Mouse (Mus musculus) intestine, embryonic 16.5 days (tissue): Measurements from ENCODE around the gene 2010111I01Rik. TPM values are rescaled to one million over a fixed set of nuclear protein-coding genes. Genes with fewer than 3 reads are reported as not detected.

Experiments used
- ATAC-seq: fragments of 200-750 bp; cut with Nextera tagmentation; 2 replicates; pipeline ENCODE4 v1.8.0; 2017; ENCODE audit warnings: moderate TSS enrichment, moderate library complexity
- H3K27ac ChIP-seq: fragments of 300-500 bp; sonication (generic); 2 replicates; pipeline ENCODE4 v1.5.1; 2014; ENCODE audit warnings: mild to moderate bottlenecking, low read length
- H3K27me3 ChIP-seq: fragments of 300-500 bp; sonication (generic); replicated peaks from 2 replicates; pipeline ENCODE4 v1.6.1; 2014; ENCODE audit warnings: low read length, control low read depth, mixed read lengths; ENCODE audit not compliant: control insufficient read depth, insufficient read depth
- H3K36me3 ChIP-seq: fragments of 300-500 bp; sonication (generic); 2 replicates; pipeline ENCODE4 v1.6.1; 2014; ENCODE audit warnings: low read length, control low read depth; ENCODE audit not compliant: control insufficient read depth, insufficient read depth
- H3K4me1 ChIP-seq: fragments of 300-500 bp; sonication (generic); 2 replicates; pipeline ENCODE4 v1.6.1; 2014; ENCODE audit warnings: low read length, control low read depth, mixed read lengths; ENCODE audit not compliant: control insufficient read depth, insufficient read depth
- H3K4me2 ChIP-seq: fragments of 300-500 bp; sonication (generic); 2 replicates; pipeline ENCODE4 v1.6.1; 2014; ENCODE audit warnings: low read depth, low read length, control low read depth
- H3K4me3 ChIP-seq: fragments of 300-500 bp; sonication (generic); 2 replicates; pipeline ENCODE4 v1.5.1; 2014; ENCODE audit warnings: mild to moderate bottlenecking, low read length
- H3K9ac ChIP-seq: fragments of 300-500 bp; sonication (generic); 2 replicates; pipeline ENCODE4 v1.6.1; 2014; ENCODE audit warnings: low read depth, low read length
- H3K9me3 ChIP-seq: fragments of 300-500 bp; sonication (generic); 2 replicates; pipeline ENCODE4 v1.6.1; 2016; ENCODE audit warnings: low read length, control low read depth; ENCODE audit not compliant: control insufficient read depth
- WGBS: fragments of 180-500 bp; shearing (Covaris S2); extraction: QIAGEN DNeasy Blood & Tissue Kit; methylation state at CpG from one replicate; pipeline ENCODE4 v1.1.7; 2014; 5-methylcytosine and 5-hydroxymethylcytosine counted together
- polyA plus RNA-seq: library from polyadenylated mRNA; unstranded; fragments of >200 nt; fragmentation: Nextera tagmentation; extraction: Ambion mirVana; gene quantifications from 2 replicates; pipeline ENCODE4 v1.2.1, GENCODE M21; 2015

Gene 2010111I01Rik
- polyA plus RNA-seq, 1 experiment from 2014 or later, result 98.7 TPM

GRCm38 (mm10) chr13:63315777-63316176 lies 351.1 kb downstream of the 2010111I01Rik start:
- Histone ChIP-seq H3K4me3 (no peak overlapping the region), H3K4me2 (no peak overlapping the region), H3K36me3 (0 out of 2 replicates have a peak, but pooled peaks cover 3% of the 10 kb centered on the region), H3K9ac (no peak overlapping the region), H3K9me3 (no peaks in the 10 kb centered on the region), H3K27ac (no peak overlapping the region), H3K4me1 (0 out of 2 replicates have a peak, but pooled peaks cover 3% of the 10 kb centered on the region), H3K27me3 (no peaks in the 10 kb centered on the region)
- no peak for ATAC-seq
- WGBS, result 85% methylated on average over 6 of the region's 6 CpGs

GRCm38 (mm10) chr13:63316407-63316806 lies 351.7 kb downstream of the 2010111I01Rik start:
- H3K4me3 ChIP-seq, result no peak overlapping the region
- H3K27ac ChIP-seq, result no peak overlapping the region
- ATAC-seq, result no peak
- H3K4me2 ChIP-seq, result no peak overlapping the region
- 0 out of 2 replicates have a peak, but pooled peaks cover 3% of the 10 kb centered on the region for H3K4me1 ChIP-seq
- WGBS, result 86% methylated on average over 5 of the region's 5 CpGs
- H3K9me3 ChIP-seq, result no peaks in the 10 kb centered on the region
- 0 out of 2 replicates have a peak, but pooled peaks cover 3% of the 10 kb centered on the region for H3K36me3 ChIP-seq
- H3K27me3 ChIP-seq, result no peaks in the 10 kb centered on the region
- no peak overlapping the region for H3K9ac ChIP-seq

GRCm38 (mm10) chr13:63317681-63318104 lies 353.0 kb downstream of the 2010111I01Rik start:
- ATAC-seq, result no peak
- Histone ChIP-seq H3K36me3 (0 out of 2 replicates have a peak, but pooled peaks cover 3% of the 10 kb centered on the region), H3K9ac (no peak overlapping the region), H3K27ac (no peak overlapping the region), H3K27me3 (no peaks in the 10 kb centered on the region), H3K4me3 (no peak overlapping the region), H3K4me1 (0 out of 2 replicates have a peak, but pooled peaks cover 3% of the 10 kb centered on the region), H3K9me3 (no peaks in the 10 kb centered on the region), H3K4me2 (no peak overlapping the region)
- 52% methylated on average over 7 of the region's 7 CpGs for WGBS

- ATAC-seq, result no peak
- H3K4me1 ChIP-seq, result peaks cover 5% of the 10 kb centered on the region; the same call in 1 of the 2 replicates
Observed at GRCm38 (mm10) chr13:63319814-63320213, 355.1 kb downstream of the 2010111I01Rik start.

DNA sequence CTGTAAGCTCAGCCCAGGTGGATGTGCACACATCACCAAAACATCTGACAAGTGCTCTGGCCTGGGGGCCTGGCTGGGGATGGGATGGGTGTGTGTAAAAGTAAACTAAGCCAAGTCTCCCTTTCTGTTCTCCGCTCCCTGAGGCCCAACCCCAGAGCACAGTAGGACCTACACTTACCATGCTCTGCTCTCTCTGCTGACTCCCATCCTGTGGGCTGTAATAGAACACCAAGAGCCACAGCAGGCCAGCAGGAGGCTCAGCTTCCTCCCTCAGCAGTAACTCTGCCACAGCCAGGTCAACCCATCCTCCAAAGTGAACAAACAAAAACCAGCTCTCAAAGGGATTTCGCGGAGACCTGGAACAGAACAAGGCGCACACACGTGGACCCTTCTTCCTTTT lies 357.0 kb downstream of the 2010111I01Rik start:
- H3K4me2 ChIP-seq, result no peak overlapping the region
- 0 out of 2 replicates have a peak, but pooled peaks cover 3% of the 10 kb centered on the region for H3K36me3 ChIP-seq
- 68% methylated on average over 5 of the region's 5 CpGs for WGBS
- H3K27me3 ChIP-seq, result no peaks in the 10 kb centered on the region
- H3K4me3 ChIP-seq, result no peak overlapping the region
- no peak overlapping the region for H3K27ac ChIP-seq
- H3K9ac ChIP-seq, result no peak overlapping the region
- H3K4me1 ChIP-seq, result peaks cover 5% of the 10 kb centered on the region; the same call in 1 of the 2 replicates
- no peak for ATAC-seq
- no peaks in the 10 kb centered on the region for H3K9me3 ChIP-seq

More at GRCm38 (mm10) chr13:63319814-63320213, 355.1 kb downstream of the 2010111I01Rik start:
- 0 out of 2 replicates have a peak, but pooled peaks cover 3% of the 10 kb centered on the region for H3K36me3 ChIP-seq
- no peak overlapping the region for H3K4me3 ChIP-seq
- H3K9me3 ChIP-seq, result no peaks in the 10 kb centered on the region
- no peaks in the 10 kb centered on the region for H3K27me3 ChIP-seq
- H3K4me2 ChIP-seq, result no peak overlapping the region
- no peak overlapping the region for H3K27ac ChIP-seq
- H3K9ac ChIP-seq, result no peak overlapping the region
- 94% methylated on average over 7 of the region's 7 CpGs for WGBS

DNA sequence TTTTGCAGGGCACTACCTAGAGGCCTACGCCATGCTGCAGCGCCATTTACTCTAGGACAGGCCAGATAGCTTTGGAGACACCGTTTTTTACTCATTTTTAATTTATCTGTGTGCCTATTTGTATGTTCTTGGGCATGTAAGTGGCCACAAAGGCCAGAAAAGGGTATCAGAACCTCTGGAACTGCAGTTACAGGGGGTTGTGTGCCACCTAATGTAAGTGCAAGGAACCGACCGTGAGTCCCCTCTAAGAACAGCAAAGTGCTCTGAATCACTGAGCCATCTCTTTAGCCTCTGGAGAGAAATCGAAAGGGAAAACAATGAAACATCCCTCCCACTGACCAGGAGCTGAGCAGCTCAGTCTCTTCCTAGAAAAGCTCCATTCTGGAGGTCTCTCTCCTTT lies 358.1 kb downstream of the 2010111I01Rik start:
- no peak overlapping the region for H3K4me3 ChIP-seq
- 92% methylated on average over 6 of the region's 6 CpGs for WGBS
- no peaks in the 10 kb centered on the region for H3K27me3 ChIP-seq
- H3K9me3 ChIP-seq, result no peaks in the 10 kb centered on the region
- H3K36me3 ChIP-seq, result no peaks in the 10 kb centered on the region
- peaks cover 5% of the 10 kb centered on the region; the same call in 1 of the 2 replicates for H3K4me1 ChIP-seq
- no peak overlapping the region for H3K9ac ChIP-seq
- no peak for ATAC-seq
- no peak overlapping the region for H3K27ac ChIP-seq
- no peak overlapping the region for H3K4me2 ChIP-seq

GRCm38 (mm10) chr13:63323286-63324075 lies 358.8 kb downstream of the 2010111I01Rik start:
- Histone ChIP-seq H3K4me2 (no peak overlapping the region), H3K9ac (no peak overlapping the region), H3K27ac (no peak overlapping the region), H3K27me3 (no peaks in the 10 kb centered on the region), H3K36me3 (no peaks in the 10 kb centered on the region), H3K4me1 (peaks cover 5% of the 10 kb centered on the region; the same call in 1 of the 2 replicates), H3K4me3 (no peak overlapping the region), H3K9me3 (no peaks in the 10 kb centered on the region)
- 71% methylated on average over 9 of the region's 9 CpGs for WGBS
- ATAC-seq, result peak; percentile 28; the same call in 1 of the 2 replicates

DNA sequence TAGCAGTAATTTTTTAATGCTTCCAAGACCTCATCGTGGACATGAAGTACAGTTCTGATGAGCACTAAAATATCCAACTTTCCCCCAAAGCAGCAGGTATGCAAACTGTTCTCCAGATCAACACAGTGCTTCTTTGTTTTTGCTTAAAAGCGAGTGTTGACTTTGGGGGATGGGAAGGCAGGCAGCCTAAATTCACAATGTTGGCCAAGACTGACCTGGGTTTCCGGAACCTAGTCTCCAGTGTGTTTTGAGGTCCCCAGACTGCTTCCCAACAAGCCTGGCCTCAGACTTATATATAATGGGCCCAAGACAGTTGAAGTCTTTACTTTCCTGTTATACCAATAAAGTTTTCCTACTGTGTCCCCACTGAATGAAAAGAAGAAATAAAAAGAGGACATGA lies 359.6 kb downstream of the 2010111I01Rik start:
- Histone ChIP-seq H3K9ac (no peak overlapping the region), H3K4me1 (peaks cover 5% of the 10 kb centered on the region; the same call in 1 of the 2 replicates), H3K4me2 (no peak overlapping the region), H3K36me3 (no peaks in the 10 kb centered on the region), H3K27ac (peak overlapping the region; percentile 42; the same call in 1 of the 2 replicates), H3K9me3 (no peaks in the 10 kb centered on the region), H3K4me3 (no peak overlapping the region), H3K27me3 (no peaks in the 10 kb centered on the region)
- ATAC-seq, result peak; percentile 21; the same call in 1 of the 2 replicates
- WGBS, result 53% methylated on average over 3 of the region's 3 CpGs

- no peak overlapping the region for H3K9ac ChIP-seq
- H3K9me3 ChIP-seq, result no peaks in the 10 kb centered on the region
- 0 out of 2 replicates have a peak overlapping the region, but pooled peaks have one; percentile 42 for H3K27ac ChIP-seq
- H3K36me3 ChIP-seq, result no peaks in the 10 kb centered on the region
- WGBS, result 71% methylated on average over 10 of the region's 10 CpGs
- peaks cover 9% of the 10 kb centered on the region; the same call in 1 of the 2 replicates for H3K4me1 ChIP-seq
- H3K4me3 ChIP-seq, result no peak overlapping the region
- no peak overlapping the region for H3K4me2 ChIP-seq
- ATAC-seq, result peak; percentile 62
- H3K27me3 ChIP-seq, result no peaks in the 10 kb centered on the region
Observed at GRCm38 (mm10) chr13:63324978-63325848, 360.5 kb downstream of the 2010111I01Rik start.
